Mouse (Mus musculus) T-helper 1 cell (primary cell): ENCODE measurements at regions not wholly inside any gene's neighbourhood (a gene's known extent, or its start where the extent isn't known, plus 50 kb on each side); places are given as distances from the start of the nearest gene placed in this dataset.

Experiments
- in situ Hi-C: fragments of 300-600 bp; cut with MboI, MseI; formaldehyde crosslinking; loops from one replicate; pipeline ENCODE4 v1.15.1; 2025; ENCODE audit warnings: high pct_unique_total_duplicates

DNA sequence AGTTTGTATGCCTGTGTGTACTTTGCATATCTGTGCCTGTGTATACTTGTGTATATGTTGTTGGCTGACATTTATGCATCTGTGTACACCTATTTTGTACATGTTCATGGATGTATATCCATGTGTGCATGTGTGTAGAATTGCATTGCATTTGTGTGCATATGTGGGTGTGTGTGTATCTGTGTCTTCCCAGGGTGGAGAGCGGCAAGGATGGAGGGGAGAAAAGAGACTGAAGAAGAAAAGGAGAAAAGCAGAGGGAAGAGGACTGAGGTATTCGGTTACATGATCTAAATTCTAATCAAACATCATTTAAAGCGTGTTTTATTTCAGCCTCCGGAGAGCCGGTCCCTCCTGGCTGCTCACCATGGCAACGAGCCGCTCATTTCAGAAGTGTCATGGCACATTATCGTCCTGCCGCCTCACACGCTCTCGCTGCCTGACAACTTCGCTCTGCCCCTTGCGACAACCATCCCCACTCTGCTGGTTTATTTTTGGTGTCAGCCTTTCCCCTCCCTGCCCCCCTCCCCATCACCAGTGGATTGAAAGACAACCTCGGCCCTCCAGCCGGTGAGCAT is 58.6 kb downstream of the Mrm1 start:
- in situ Hi-C loops, result no loop called here

DNA sequence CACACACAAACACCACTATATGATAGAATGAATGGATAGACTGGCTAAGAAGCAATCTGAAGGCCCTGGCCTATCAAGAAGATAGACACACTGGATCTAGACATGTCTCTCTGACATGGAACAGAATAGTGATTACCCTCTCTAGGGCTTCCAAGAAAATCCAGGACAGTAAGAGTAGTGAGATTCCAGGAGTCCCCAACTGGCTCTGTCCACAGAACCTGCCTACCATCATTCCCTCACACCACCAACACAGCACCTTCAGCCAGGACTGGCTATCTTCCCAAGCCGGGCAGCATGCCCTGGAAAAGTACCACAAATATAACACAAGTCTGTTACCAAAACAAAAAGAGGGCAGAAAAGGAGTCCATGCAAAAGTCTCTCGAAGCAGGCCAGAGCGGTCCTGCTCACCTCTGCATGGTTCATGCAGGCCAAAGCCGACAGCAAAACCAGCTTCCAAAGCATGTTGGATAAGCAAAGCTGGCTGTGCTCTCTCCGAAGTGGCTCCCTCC is 59.8 kb downstream of the Mrm1 start:
- in situ Hi-C loops, result no loop called here

DNA sequence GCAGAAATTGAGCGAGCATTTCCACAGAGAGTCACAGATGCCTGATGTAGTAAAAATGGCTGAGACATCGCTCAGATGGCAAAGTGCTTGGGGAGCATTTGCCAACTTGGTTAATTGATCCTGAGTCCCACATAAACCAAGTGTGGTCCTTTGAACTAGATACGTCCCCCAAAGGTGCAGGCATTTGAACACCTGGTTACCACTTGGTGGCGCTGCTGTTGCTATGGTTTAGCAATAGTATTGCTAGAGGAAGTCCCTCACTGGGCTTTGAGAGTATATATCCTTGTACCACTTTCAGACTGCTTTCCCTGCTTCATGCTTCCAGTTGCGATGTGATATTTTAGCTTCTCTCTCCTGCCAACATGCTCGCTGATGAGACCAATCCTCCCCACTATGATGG is 67.3 kb downstream of the Mrm1 start:
- in situ Hi-C loops, result no loop called here

DNA sequence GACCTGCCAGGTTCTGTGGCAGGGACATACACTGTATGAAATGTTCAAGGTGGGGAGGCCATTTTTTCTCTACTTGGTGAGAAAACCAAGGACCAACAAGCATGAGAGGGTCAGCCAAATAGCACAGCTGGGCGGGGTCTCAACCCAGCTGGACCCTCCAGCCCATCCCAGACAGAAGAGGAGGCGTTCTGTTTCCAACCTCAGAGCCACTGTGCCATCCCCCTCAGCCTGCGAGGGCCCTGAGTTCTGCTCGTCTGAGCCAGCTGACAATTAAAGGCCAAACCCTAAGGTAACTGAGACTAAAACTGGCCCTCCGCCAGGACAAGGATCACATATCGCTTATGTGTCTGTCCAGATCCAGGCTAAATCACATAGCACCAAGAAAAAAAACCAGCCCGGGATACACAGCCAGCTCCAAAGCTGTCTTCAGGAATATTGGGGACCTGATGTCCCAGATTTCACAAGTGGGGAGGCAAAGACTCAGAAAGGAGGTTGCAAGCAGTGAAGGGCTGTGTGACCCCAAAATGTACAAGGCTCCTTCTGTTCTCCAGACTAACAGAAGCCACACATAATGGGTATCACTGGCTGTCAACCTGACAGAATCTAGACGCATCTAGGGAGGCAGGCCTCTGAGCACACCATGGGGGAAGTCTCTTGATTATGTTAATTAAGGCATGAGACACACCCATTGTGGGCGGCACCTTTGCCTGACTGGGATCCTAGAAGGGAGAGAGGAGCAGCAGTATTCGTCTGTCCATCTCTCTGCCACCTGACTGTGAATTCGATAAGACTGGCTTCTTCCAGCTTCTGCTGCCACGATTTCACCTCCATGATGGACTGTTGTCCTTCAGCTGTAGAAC is 69.6 kb downstream of the Mrm1 start:
- in situ Hi-C loops, result no loop called here

DNA sequence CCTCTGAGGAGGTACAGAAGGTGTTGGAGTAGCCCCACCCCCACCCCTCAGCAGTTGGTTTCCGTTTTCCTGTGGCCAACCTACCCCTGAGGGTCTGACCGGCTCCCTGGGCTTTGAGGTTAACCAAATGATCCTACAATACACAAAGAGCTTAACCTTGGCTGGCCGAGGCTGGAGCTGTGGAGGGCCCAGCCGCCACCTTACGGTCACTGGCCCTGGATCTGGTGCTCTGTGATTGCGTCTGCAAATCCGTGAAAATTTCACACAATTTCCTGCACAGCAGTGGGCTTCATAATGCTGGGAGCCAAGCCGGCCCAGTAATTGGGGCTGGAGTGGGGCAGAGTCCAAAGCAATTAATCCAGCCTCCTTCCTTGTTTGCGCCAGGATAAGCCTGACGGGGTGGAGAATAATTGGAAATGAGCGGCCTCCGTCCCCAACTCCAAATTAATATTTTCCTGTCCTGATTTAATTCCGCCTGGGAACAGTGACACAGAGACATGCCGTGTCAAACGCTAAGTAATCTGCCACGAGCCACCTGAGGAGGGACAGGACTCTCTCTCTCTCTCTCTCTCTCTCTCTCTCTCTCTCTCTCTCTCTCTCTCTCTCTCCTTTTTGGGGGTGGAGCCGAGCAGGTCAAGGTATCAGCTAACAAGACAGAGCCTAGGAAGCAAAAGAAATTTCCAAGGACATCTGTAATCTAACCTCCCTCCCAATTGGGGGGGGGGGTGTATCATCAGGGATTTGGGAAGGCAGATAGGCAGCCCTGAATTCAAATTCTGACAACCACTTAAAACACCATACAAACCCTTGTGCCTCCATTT is 80.3 kb downstream of the Mrm1 start:
- in situ Hi-C loops, result loop anchor here (10.0 kb wide), 1 partner anchor 1496 kb away; no protein-coding TSS in a partner anchor

DNA sequence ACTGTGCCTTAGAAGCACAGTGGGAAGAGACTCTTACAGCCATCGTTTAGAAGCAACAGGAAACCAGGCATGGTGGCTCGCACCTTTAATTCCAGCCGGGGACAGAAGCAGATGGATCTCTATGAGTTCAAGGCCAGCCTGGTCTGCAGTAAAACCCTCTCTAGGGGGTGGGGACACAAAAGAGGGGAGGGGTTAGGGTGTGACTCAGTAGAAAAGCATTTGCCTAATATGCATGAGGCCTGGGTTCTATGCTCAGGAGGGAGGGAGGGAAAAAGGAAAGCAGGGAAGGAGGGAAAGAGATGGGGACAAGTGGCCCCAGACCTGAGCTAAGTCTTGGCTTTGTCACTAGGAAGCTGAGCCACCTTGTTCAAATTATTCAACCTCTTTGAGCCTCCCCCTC is 81.2 kb downstream of the Mrm1 start:
- in situ Hi-C loops, result loop anchor here (10.0 kb wide), 1 partner anchor 1497 kb away; no protein-coding TSS in a partner anchor

DNA sequence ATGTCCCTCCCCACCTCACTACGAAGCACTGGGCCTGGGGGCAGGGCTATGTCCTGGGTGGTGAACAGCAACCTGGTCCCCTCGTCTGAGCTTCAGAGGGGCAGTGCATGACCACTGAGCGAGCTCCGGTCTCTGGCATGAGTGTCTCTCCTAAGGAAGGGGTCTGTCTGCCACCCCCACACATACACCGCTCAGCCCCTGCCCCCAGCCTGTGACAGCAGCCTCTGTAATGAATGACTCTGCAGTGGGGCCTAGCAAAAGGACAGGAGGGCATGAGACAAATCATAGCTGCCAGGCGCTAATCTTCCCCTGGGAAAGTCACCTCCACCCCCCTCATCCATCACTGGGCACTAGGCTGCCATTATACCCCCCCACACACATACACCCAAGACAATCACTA is 87.4 kb downstream of the Mrm1 start:
- in situ Hi-C loops, result loop anchor here (10.0 kb wide), 1 partner anchor 1503 kb away; no protein-coding TSS in a partner anchor

DNA sequence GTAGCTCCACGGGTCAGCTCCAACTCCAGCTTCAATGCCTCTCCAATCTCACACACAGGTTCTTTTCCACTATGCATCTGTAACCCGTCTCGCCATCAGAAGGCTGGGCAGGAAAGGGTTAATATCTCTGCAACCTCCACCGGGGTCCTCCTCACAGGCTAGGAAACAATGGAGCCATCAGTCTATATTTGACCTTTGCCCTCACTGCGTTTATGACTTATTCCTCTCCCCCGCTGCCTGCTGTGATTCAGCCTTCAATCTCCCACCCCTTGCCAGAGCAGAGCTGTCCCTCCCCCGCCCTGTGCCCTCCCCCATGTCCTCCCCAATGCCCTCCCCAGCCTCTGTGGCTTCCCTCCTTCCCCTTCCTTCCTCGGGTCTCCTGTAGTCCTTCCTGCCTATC is 89.1 kb downstream of the Mrm1 start:
- in situ Hi-C loops, result loop anchor here (10.0 kb wide), 1 partner anchor 1505 kb away; no protein-coding TSS in a partner anchor

DNA sequence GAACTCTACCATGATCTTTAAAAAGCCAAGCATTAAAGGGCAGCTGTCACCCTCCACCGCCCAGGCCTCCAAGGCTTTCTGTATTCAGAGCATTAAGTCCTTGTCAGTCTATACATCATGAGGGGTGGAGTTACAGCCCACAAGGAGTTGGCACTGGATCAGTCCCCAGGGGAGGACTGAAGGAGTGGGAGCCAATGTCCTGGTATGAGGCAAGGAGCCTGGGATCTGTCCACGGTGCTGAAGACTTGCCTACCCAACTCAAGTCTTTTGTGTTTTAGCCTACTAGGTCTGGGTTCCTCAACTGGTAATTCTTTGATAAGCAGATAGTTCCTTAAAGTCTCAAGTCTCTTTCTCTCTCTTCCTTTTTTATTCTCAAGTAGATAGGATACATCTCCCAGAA is 90.1 kb downstream of the Mrm1 start:
- in situ Hi-C loops, result no loop called here

DNA sequence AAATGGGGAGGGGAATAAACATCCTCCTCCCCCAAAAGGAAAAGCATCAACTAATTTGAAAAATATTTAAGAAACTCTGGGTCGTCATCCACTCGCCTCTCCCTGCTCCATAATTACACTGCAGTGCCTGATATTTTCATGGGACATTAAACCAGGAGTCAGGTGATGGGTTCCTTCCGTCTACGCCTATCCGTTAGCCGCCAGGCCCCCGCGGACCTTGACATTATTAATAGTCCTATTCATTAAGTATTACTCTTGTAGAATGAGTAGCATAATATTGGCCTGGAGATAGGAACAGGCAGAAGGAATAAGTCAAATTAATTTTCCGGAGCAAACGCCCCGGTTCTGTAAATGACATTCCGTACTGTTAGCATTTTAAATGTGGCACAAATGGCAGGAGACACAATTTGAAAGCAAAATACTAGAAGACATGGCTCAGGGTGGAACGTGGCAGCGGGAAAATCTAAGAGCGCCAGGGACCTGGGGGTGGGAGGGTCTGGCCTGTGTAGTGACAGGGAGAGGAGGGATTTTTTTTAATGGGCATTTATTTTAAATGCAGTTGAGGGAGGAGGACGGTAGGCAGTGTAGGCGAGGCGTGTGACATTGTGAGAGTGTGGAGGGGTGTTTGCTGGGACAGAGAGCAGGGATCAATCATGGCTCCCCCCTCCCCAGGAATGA is 93.2 kb downstream of the Mrm1 start:
- in situ Hi-C loops, result no loop called here

DNA sequence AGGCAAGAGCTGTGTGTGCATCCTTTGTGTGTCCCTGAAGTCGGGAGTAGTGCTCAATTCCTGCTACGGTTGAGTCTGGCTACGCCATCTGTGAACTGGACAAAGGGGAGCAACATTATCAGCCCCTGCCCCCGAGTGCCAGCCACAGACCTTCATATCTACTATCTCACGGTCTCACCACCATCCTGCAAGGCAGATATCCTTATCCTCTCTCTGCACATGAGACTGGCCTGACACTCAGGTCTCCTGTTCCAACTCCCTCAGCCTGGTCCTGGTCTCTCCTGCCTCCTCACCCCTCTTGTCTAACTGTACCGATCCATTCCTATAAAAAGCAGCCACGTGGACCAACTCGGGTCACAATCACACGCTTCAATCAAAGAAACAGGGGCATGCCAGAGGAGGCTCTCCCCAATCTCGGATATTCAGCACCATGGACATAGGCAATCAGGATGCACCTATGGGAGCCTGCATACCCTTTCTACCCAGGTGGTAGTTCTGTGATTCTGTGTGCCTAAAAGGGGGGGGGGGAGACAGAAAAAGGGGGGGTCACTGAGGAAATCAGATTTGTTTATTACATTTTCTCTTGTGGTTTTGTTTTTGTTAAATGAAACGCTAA is 94.0 kb downstream of the Mrm1 start:
- in situ Hi-C loops, result no loop called here

DNA sequence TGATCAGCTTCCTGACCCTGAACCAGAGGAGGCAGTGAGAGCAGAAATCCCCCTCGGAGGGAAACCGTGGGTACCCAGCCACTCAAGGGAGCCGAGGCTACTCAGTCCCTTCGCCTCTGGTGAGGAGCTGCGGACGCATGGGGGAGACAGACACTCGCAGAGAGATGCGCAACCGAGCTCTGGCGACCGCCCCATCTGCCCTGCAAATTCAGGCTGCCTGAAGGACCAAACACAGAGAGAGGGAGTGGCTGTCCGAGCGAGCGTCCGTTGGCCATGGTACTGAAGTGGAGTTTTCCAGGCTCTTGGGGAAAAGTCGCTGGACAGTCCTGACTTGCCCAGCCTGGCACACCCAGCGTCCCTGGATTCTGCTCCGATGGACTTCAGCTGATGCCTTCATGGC is 95.2 kb downstream of the Mrm1 start:
- in situ Hi-C loops, result no loop called here

DNA sequence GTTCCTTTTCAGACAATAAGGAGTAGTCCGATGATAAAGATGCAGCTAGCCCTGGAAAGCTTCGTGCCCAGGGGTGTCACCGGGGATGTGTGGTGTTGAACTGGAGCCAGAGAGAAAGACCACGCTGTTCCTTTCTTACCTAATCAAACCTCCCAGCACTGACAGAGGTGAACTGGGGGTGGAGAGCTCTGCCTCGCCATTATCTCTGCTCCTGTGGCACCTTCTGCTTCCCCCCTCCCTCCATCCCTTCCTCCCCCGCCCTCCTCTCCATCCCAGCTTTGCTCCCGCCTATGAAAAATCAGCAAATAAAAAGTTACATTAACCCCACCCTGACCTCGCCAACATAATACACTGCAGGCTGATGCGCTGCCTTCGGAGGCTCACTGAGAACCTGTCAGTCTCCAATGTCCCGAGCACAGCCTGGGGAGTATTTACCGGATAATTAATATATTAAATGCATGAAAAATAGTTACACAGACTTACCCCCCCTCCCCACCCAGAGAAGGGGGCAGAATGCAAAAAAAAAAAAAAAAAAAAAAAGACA is 96.6 kb downstream of the Mrm1 start:
- in situ Hi-C loops, result no loop called here

DNA sequence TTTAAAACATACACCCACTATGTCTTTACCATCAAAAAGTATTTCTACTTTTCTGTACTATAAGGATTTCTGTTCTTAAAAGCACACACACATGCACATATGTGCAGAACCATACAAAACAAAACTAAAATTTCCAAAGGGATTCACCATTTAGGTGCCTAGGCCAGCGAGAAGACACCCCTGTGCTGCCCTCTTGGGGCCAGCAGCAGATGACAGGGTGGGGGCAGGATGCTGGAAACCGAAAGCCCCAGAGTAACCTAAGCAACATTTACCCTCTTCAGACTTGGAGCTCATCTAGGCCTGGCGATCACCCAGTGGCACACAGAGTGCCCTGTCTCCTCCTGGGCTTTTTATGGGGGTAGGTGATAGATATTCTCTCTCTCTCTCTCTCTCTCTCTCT is 97.3 kb downstream of the Mrm1 start:
- in situ Hi-C loops, result no loop called here

DNA sequence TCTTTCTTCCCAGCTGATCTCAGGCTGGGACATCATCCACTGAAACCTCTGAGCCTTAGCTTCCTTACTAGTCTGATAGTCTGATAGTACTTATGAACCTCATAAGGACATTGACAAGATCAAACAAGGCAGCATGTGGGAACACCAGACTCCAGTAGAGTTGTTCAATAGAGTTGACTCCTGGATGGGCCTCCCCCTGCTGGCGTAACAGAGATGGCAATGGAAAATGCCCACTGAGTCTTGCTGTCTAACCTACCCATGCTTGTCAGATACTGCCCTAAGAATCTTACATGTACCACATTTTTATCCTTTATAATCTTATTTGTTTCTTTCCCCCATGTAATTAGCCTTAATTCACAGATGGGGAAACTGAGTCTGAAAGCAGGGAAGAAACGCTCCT is 98.2 kb downstream of the Mrm1 start:
- in situ Hi-C loops, result no loop called here

DNA sequence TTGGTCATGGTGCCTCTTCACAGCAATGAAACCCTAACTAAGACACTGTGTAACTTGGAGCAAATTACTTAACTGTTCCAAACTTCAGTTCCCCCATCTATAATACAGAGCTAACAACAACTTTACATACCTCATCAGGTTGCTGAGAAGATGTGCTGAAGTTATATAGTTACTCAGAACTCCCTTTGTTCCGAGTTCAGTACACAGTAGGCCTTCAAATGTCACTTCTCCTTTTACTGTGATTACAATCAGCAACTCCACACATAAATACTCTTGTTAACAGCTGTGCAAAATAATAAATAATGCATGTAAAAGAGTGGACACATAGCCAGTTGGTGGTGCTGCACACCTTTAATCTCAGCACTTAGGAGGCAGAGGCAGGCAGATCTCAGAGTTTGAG is 99.5 kb downstream of the Mrm1 start:
- in situ Hi-C loops, result no loop called here

DNA sequence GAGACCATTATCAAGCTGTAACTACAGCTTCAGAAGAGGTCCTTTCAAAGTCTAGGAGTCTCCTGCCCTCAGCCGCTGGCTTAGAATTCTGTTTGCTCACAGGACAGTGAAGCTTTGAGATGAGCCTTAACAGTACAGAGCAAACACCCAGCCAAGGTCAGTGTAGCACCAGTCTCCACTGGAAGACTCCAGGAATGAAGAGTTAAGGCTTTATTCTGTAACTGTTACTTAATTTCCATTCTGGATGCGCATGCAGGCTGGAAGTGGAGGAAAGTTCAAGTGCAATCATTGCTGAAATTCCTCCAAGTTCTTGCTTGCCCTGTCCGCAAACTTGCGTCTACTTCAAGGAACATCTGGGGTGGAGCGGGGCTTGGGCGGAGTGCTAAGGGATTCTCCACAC is 106.6 kb downstream of the Mrm1 start:
- in situ Hi-C loops, result no loop called here

DNA sequence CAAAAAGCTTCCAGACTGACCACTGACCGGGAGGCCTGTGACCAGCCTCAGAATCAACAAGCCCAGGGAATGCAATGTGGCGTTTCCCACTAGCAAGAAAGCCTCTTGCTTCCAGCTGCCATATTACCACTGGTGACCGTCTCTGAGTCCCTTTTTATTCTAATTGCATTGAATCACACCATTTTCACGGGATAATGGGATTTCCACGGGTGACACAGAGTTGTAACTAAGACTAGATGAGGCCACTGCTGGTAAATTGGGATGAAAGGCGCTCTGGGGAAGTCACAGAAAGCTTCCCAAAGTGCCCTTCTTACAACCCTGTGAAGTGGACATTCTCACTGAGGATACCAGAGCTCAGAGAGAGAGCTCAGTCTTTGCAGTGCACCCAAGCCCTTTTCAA is 107.4 kb downstream of the Mrm1 start:
- in situ Hi-C loops, result no loop called here

DNA sequence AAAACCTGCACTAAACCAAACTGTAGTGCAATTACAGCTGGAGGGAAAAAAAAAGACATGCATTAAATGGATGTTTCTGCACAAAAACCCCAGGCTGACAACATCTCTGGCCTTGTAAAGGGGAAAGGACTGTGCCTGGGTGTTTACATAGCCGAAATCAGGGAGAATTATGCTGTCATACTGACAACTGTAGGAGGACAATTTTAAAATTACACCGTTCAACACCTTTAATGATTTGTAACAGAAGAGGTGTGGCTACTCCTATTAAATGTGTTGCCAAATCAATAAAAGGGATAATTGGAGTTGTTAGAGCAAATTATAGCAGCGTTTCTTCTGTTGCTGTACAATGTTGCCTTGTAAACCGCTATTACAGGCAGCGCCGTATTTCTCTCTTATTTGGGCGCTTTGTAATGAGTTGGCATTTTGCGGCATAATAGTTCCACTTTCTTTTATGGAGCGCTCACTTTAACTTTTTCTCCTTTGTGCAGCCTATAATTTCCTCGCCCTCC is 111.0 kb downstream of the Mrm1 start:
- in situ Hi-C loops, result loop anchor here (10.0 kb wide), 1 partner anchor 1757 kb away; no protein-coding TSS in a partner anchor

DNA sequence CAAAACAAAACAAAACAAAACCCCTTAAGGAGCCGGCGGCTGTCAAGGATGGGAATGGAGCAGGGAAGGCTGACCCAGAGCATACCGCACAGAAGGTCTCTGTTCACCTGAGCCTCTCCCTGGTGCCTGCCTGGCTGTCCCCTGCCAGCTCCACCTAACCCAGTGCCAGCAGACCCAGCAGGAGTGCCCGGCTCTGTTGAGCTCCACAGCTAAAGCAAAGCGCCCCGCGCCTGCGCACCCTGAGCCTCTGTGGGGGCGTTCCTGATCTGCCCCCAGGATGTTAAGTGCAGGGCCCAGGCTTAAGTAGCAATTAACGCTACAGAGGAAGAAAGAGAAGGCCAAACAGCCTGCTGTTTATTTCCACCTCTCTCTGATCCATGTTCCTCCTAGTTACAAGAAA is 111.5 kb downstream of the Mrm1 start:
- in situ Hi-C loops, result loop anchor here (10.0 kb wide), 1 partner anchor 1757 kb away; no protein-coding TSS in a partner anchor
